Mouse (Mus musculus) forebrain, embryonic 12.5 days (tissue): ENCODE data around the gene Lman1l. TPM values are rescaled to one million over a fixed set of nuclear protein-coding genes. Genes with fewer than 3 reads are reported as not detected.

Experiments used
- ATAC-seq: fragments of 200-750 bp; cut with Nextera tagmentation; 2 replicates; pipeline ENCODE4 v1.8.0; 2017; ENCODE audit warnings: moderate TSS enrichment; ENCODE audit not compliant: low FRiP score
- H3K27ac ChIP-seq: fragments of 300-500 bp; sonication (generic); 2 replicates; pipeline ENCODE4 v1.5.1; 2016; ENCODE audit warnings: mild to moderate bottlenecking
- H3K27me3 ChIP-seq: fragments of 300-500 bp; sonication (generic); 2 replicates; pipeline ENCODE4 v1.6.1; 2016; ENCODE audit warnings: mild to moderate bottlenecking
- H3K36me3 ChIP-seq: fragments of 300-500 bp; sonication (generic); replicated peaks from 2 replicates; pipeline ENCODE4 v1.6.1; 2016; ENCODE audit warnings: mild to moderate bottlenecking
- H3K4me1 ChIP-seq: fragments of 300-500 bp; sonication (generic); 2 replicates; pipeline ENCODE4 v1.6.1; 2016
- H3K4me2 ChIP-seq: fragments of 300-500 bp; sonication (generic); 2 replicates; pipeline ENCODE4 v1.6.1; 2016; ENCODE audit warnings: mild to moderate bottlenecking, moderate library complexity
- H3K4me3 ChIP-seq: fragments of 300-500 bp; sonication (generic); replicated peaks from 2 replicates; pipeline ENCODE4 v1.5.1; 2016; ENCODE audit warnings: mild to moderate bottlenecking
- H3K9ac ChIP-seq: fragments of 300-500 bp; sonication (generic); 2 replicates; pipeline ENCODE4 v1.6.1; 2016; ENCODE audit warnings: mild to moderate bottlenecking
- H3K9me3 ChIP-seq: fragments of 300-500 bp; sonication (generic); 2 replicates; pipeline ENCODE4 v1.6.1; 2016
- WGBS: fragments of 180-500 bp; shearing (Covaris S2); methylation state at CpG from one replicate; pipeline ENCODE4 v1.1.7; 2016; 5-methylcytosine and 5-hydroxymethylcytosine counted together
- polyA plus RNA-seq: library from polyadenylated mRNA; unstranded; fragments of >200 nt; fragmentation: Nextera tagmentation; extraction: Ambion mirVana; gene quantifications from 2 replicates; pipeline ENCODE4 v1.2.1, GENCODE M21; 2016

The Lman1l gene
- polyA plus RNA-seq, 1 experiment from 2014 or later, result not detected

DNA sequence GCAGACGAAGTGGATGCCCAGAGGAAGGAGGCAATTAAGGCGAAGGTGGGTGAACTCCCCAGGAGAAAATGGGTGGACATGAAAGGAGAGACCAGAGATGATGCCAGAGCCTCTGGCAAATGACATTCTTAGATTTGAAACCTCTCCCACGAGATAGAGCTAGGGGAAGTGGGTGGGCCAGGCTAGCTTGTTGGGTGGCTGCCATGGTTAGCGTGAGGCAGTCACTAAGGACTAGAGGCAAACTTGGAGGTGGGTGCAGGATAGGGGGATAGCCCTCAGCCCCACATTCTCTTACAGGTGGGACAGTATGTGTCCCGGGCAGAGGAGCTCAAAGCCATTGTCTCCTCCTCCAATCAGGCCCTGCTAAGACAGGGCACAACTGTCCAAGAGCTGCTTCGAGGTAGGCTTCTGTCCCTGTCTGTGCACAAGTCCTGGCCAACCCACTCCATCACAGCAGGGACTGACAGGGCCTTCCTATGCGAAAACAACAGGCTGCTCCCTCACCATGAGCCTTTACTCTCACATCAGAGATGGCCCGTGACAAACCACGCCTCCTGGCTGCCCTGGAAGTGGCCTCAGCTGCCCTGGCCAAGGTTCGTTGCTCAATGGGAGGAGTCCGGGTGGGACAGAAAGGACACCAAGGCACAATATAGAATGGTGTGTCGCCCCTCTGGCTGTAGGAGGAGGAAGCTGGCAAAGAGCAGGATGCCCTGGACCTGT, 27.0 kb downstream of the Lman1l start:
- no peak overlapping the region for H3K9ac ChIP-seq
- H3K27ac ChIP-seq, result no peak overlapping the region
- WGBS, result 63% methylated on average over 12 of the region's 12 CpGs
- no peak overlapping the region for H3K4me2 ChIP-seq
- H3K36me3 ChIP-seq, result peaks cover 29% of the 10 kb centered on the region
- H3K27me3 ChIP-seq, result no peaks in the 10 kb centered on the region
- no peak for ATAC-seq
- peaks cover 31% of the 10 kb centered on the region for H3K4me1 ChIP-seq
- no peak overlapping the region for H3K4me3 ChIP-seq
- no peaks in the 10 kb centered on the region for H3K9me3 ChIP-seq

GRCm38 (mm10) chr9:57590726-57591125, 29.8 kb downstream of the Lman1l start:
- Histone ChIP-seq H3K9me3 (no peaks in the 10 kb centered on the region), H3K27ac (no peak overlapping the region), H3K4me1 (peaks cover 18% of the 10 kb centered on the region), H3K4me2 (peak overlapping the region; percentile 77; the same call in 1 of the 2 replicates), H3K36me3 (peaks cover 45% of the 10 kb centered on the region), H3K4me3 (no peak overlapping the region), H3K9ac (no peak overlapping the region), H3K27me3 (no peaks in the 10 kb centered on the region)
- ATAC-seq, result no peak
- 36% methylated on average over 5 of the region's 5 CpGs for WGBS

- Histone ChIP-seq H3K9me3 (no peaks in the 10 kb centered on the region), H3K36me3 (peaks cover 43% of the 10 kb centered on the region), H3K4me2 (peak within 1 kb of the TSS; percentile 77), H3K27me3 (no peaks in the 10 kb centered on the region), H3K9ac (peak within 1 kb of the TSS; percentile 78), H3K4me3 (peak within 1 kb of the TSS; percentile 75), H3K27ac (peak within 1 kb of the TSS; percentile 76), H3K4me1 (peaks cover 18% of the 10 kb centered on the region)
- ATAC-seq, result peak; percentile 91
- under 1% methylated on average over 58 of the region's 58 CpGs for WGBS
Measured at GRCm38 (mm10) chr9:57589224-57590126, 31.1 kb downstream of the Lman1l start, which contains the start of gene Ulk3. Gene Ulk3 (plus strand): TSS chr9:57589452.

GRCm38 (mm10) chr9:57584991-57585390, 35.6 kb downstream of the Lman1l start:
- no peak overlapping the region for H3K4me3 ChIP-seq
- no peak overlapping the region for H3K4me2 ChIP-seq
- no peaks in the 10 kb centered on the region for H3K9me3 ChIP-seq
- H3K9ac ChIP-seq, result no peak overlapping the region
- H3K27me3 ChIP-seq, result no peaks in the 10 kb centered on the region
- no peak for ATAC-seq
- peaks cover 10% of the 10 kb centered on the region for H3K4me1 ChIP-seq
- no peak overlapping the region for H3K27ac ChIP-seq
- peaks cover 69% of the 10 kb centered on the region for H3K36me3 ChIP-seq
- WGBS, result 86% methylated on average over 3 of the region's 3 CpGs

DNA sequence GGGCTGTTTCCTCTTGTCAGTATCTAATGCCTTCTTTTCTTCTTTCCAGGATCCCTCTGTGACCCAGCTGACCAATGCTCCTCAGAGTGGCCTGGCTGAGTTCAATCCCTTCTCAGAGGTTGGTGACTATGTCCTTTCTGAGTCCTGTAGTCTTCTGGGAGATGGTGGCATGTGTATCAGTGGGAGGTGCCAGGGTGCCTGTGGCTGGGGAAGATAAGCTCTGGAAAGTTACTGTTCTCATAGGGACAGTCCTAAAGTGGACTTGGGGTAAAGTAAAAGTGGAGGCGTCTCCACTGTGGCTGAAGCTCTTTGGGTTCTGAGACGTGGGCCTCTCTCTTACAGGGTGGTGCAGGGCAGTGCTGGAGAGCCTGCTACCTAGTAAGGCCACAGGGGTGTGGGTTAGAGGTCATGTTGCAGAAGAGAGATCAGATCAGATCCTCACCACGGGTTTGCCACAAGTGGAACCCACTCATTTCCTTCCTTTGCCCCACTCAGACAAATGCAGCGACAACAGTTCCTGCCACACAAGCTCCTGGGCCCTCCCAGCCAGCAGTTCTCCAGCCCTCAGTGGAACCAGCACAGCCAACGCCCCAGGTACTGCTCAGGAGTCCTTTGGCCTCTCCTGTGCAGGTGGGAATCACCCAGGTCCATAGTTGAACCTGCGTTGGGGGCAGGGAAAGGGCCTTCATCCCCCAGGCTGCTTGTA, 43.3 kb downstream of the Lman1l start:
- Histone ChIP-seq H3K4me3 (no peak overlapping the region), H3K9me3 (no peaks in the 10 kb centered on the region), H3K4me1 (no peaks in the 10 kb centered on the region), H3K36me3 (peaks cover 62% of the 10 kb centered on the region), H3K27me3 (no peaks in the 10 kb centered on the region), H3K9ac (no peak overlapping the region), H3K4me2 (no peak overlapping the region), H3K27ac (no peak overlapping the region)
- 89% methylated on average over 6 of the region's 6 CpGs for WGBS
- no peak for ATAC-seq

GRCm38 (mm10) chr9:57575577-57575976, 45.0 kb downstream of the Lman1l start:
- H3K36me3 ChIP-seq, result peaks cover 50% of the 10 kb centered on the region
- no peak overlapping the region for H3K4me2 ChIP-seq
- H3K4me1 ChIP-seq, result no peaks in the 10 kb centered on the region
- no peak for ATAC-seq
- H3K27me3 ChIP-seq, result no peaks in the 10 kb centered on the region
- H3K27ac ChIP-seq, result no peak overlapping the region
- H3K9ac ChIP-seq, result no peak overlapping the region
- WGBS, result 85% methylated on average over 3 of the region's 3 CpGs
- H3K9me3 ChIP-seq, result no peaks in the 10 kb centered on the region
- no peak overlapping the region for H3K4me3 ChIP-seq

GRCm38 (mm10) chr9:57574397-57574796, 46.2 kb downstream of the Lman1l start:
- Histone ChIP-seq H3K36me3 (peaks cover 45% of the 10 kb centered on the region), H3K27ac (no peak overlapping the region), H3K4me2 (no peak overlapping the region), H3K27me3 (no peaks in the 10 kb centered on the region), H3K4me1 (no peaks in the 10 kb centered on the region), H3K4me3 (no peak overlapping the region), H3K9ac (no peak overlapping the region), H3K9me3 (no peaks in the 10 kb centered on the region)
- no peak for ATAC-seq

DNA sequence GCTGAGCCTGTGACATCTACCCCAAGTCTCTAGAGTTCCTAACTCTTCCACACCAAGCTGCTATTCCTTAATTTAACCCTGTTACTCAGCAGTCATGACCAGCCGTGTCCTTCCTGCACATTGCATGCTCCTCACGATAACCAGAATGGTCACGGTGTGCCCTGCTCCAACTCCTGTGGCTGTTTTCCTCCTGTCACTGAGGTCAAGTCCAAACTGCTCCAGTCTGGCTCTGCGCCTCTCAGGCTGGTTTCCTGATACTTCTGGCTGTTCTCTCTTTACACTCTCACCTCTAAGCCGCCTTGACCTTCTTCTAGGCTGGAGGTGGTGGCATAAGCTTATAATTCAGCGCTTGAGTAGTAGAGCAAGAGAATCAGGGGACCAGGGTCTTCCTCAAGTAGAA, 52.1 kb downstream of the Lman1l start:
- Histone ChIP-seq H3K4me2 (no peak overlapping the region), H3K27me3 (no peaks in the 10 kb centered on the region), H3K36me3 (peaks cover 32% of the 10 kb centered on the region), H3K4me1 (peaks cover 9% of the 10 kb centered on the region; the same call in 1 of the 2 replicates), H3K9ac (no peak overlapping the region), H3K9me3 (no peaks in the 10 kb centered on the region), H3K4me3 (no peak overlapping the region), H3K27ac (no peak overlapping the region)
- no peak for ATAC-seq
- WGBS, result 95% methylated on average over 6 of the region's 6 CpGs

- Histone ChIP-seq H3K4me3 (no peak overlapping the region), H3K27ac (no peak overlapping the region), H3K36me3 (peaks cover 29% of the 10 kb centered on the region), H3K27me3 (no peaks in the 10 kb centered on the region), H3K9ac (no peak overlapping the region), H3K9me3 (no peaks in the 10 kb centered on the region), H3K4me2 (no peak overlapping the region), H3K4me1 (peaks cover 22% of the 10 kb centered on the region)
- no peak for ATAC-seq
- WGBS, result 58% methylated on average over 8 of the region's 8 CpGs
Measured at GRCm38 (mm10) chr9:57566846-57567245, 53.7 kb downstream of the Lman1l start.

GRCm38 (mm10) chr9:57565741-57566221, 54.8 kb downstream of the Lman1l start:
- no peaks in the 10 kb centered on the region for H3K9me3 ChIP-seq
- H3K9ac ChIP-seq, result peak overlapping the region; percentile 12; the same call in 1 of the 2 replicates
- no peak overlapping the region for H3K4me3 ChIP-seq
- 69% methylated on average over 10 of the region's 10 CpGs for WGBS
- no peaks in the 10 kb centered on the region for H3K27me3 ChIP-seq
- H3K4me1 ChIP-seq, result peaks cover 30% of the 10 kb centered on the region
- no peak for ATAC-seq
- no peak overlapping the region for H3K27ac ChIP-seq
- peaks cover 26% of the 10 kb centered on the region for H3K36me3 ChIP-seq
- H3K4me2 ChIP-seq, result no peak overlapping the region

GRCm38 (mm10) chr9:57564609-57565008, 56.0 kb downstream of the Lman1l start:
- Histone ChIP-seq H3K9ac (no peak overlapping the region), H3K4me2 (no peak overlapping the region), H3K4me3 (no peak overlapping the region), H3K27me3 (no peaks in the 10 kb centered on the region), H3K9me3 (no peaks in the 10 kb centered on the region), H3K27ac (no peak overlapping the region), H3K36me3 (peaks cover 21% of the 10 kb centered on the region), H3K4me1 (peaks cover 34% of the 10 kb centered on the region)
- WGBS, result 93% methylated on average over 6 of the region's 6 CpGs
- no peak for ATAC-seq

DNA sequence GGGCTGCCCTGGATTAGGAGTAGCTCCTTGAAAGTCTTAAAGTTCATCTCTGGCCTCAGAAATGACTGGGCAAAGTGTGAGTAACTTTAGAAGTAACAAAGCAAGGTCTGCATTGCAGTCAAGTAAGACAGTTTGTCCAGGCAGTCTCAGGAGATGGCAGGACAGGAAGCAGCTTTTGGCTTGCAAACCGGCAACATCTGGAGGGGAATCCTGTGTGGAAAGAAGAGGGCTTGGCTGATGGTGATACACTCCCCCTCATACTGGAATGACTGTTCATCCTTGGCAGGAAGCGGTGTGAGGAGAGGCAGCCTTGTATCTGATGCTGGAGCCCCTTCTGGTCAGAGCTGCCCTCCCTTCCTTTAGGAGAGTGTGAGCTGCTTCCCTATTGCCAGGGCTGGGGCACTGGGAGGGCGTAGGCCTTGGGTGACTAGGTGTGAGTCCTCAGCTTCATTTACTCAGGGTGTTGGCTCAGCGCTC, 57.6 kb downstream of the Lman1l start:
- Histone ChIP-seq H3K27ac (no peak overlapping the region), H3K27me3 (no peaks in the 10 kb centered on the region), H3K4me1 (peaks cover 34% of the 10 kb centered on the region), H3K9me3 (no peaks in the 10 kb centered on the region), H3K9ac (no peak overlapping the region), H3K4me3 (no peak overlapping the region), H3K36me3 (peaks cover 4% of the 10 kb centered on the region), H3K4me2 (no peak overlapping the region)
- ATAC-seq, result no peak
- 89% methylated on average over 4 of the region's 4 CpGs for WGBS
